Mouse (Mus musculus): ENCODE results near the gene Gdpgp1.

The Gdpgp1 gene

DNA sequence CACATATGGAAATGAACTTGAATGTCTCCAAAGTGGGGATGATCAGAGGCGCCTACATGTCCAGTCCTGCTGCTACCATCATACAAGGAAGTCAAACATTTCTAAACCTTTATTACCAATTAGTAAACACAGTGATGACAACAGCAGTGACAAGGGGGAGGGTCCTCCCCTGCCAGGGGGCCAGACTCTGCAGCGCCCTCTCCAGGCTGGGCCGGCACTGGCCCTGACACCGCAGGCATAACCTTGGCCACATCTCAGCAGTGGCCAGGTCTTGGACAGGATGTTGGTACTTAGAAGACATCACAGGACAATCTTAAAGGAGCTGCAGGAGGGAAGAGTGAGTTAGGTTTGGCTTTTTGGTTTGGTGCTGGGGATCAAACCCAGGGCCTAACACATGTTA lies 5.6 kb upstream of the Gdpgp1 start:
- DNase-seq = no peak

DNA sequence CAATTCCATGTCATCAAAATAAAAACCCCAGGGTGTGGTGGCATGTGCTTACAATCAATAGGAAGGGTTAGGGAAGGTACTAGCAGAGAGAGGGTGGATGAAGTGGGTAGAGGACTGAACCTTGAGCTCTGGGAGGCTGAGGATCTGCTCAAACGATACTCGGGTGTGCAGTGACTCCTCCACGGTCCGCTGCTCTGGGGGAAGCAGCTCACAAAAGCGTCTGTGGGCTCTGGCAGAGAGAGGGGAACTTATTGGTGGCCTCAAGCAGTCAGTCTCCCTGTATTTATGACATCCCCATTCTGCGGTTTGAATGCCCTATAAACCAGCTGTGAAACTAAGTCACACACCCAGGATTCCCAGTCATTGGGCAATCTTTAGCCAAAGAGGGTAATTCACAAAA lies 2.5 kb upstream of the Gdpgp1 start:
- no peak for DNase-seq

DNA sequence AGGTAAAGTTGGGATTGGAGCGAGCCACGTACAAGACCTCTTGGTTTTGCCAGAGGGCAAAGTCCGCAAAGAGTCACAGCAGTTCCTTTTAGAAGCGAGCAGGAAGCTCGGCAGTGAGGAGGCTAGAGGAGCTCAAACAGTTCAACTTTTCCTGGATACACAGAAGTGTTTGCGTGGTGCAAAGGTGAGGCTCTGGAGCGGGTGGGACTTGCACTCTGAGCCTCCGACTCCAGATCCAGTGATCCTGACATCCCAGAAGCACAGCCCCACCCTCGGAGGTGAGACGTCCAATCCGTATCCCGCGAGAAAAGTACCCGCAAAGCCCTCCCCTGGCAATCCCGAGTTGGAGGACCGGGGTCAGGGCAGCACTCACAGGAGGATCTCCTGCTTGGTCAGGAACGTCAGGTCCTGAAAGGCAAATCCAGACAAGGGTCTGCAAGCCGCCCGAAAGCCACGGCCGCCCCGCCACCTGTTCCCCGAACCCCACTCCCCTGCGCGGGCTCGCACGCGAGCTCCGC lies 635 bp upstream of the Gdpgp1 start:
- DNase-seq = no peak

DNA sequence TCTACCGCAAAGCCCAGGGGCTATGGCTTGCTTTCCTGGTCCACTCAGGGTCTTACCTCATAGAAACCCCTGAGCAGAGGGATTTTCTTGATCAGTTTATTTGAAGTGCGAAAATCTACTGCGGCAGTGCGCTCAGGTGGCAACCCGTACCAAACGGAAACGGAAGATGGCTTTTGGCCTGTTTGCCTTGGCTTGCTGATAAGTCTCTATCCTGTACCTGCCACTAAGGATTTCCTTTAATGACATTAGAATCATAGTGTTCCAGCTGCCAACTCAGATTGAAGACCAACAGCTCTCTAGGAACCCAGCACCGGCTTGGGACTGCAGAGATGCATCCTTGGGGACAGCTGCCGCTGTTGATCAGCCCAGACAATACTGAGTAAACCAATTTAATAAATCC lies 1.1 kb downstream of the Gdpgp1 start:
- peak; percentile 45 for DNase-seq

DNA sequence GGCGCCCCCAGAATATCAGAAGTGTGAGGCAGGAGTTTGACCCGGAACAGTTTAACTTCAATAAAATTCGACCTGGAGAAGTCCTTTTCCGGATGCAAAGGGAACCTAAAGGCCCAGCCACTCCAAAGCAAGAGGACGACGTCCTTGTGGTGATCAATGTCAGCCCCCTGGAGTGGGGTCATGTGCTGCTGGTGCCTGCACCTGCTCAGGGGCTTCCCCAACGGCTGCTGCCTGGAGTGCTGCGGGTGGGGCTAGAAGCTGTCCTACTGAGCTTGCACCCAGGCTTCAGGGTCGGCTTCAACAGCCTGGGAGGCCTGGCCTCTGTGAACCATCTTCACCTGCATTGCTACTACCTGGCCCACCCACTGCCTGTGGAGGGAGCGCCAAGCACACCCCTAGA lies 5.9 kb downstream of the Gdpgp1 start:
- no peak for DNase-seq

DNA sequence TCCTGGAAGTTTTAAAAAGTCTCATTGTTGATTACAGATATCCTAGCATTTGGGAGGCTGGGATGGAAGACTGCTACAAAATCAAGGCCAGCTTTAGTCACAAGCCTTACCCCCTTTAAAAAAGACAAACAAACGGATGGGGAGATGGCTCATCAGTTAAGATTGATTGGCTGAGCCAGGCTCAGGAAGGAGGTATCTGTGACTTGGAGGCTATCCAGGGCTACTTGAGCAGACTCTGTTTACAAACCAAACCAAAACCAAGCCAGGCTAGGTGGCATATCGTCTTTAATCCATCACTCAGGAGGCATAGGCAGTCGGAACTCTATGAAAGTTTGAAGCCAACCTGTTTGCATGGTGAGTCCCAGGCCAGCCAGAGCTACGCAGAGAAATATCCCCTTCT lies 9.0 kb downstream of the Gdpgp1 start:
- DNase-seq = no peak

DNA sequence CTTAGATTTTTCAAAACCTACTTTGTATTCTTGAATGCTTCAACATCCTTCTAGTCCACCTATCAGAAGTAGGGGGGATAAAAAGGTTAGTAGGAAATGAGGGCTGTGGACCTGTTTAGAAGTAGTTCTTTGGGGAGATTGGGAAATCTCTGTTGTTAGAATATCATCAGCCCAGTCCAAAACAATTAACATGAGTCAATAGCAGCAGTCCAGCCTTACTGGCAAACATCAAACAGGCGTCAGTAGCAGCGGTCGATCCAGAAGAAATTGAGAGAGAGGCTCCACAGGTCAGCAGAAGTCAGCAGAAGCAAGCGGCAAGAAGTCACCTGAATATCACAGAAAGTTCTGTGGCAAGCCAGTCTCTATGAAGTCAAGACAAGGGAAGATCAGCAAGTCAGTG lies 12.2 kb downstream of the Gdpgp1 start:
- no peak for DNase-seq

DNA sequence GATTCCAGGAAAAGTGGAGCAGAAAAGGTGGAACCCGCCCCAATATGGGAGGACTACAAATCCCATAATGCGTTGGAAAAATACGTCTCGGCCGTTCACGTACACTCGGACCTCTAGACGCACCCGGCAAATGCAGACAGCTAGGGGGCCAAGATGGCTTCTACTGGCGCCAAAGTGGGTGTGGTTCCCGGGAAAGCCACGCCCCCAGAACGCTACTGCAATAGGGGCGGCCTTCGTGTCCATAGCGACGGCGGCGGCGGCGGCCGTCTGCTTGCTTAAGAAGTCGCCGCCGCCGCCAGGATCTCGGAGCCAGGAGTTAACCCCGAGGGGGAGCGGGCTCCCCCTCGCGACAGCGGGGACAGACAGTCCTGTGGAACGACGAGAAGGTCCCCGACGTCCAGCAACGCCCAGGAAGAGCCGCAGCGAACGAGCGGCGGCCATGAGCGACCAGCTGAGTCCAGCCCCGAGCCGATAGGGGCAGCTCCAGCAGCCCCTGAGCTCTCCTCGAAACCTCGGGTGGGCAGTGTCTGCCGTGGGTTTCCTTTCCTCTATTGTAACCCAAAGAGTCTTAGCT lies 13.6 kb downstream of the Gdpgp1 start, which contains the start of gene Ttll13:
Gene Ttll13 (plus strand): TSS at position 229 of the 574 bp plus-strand sequence.
- DNase-seq = peak; percentile 99

DNA sequence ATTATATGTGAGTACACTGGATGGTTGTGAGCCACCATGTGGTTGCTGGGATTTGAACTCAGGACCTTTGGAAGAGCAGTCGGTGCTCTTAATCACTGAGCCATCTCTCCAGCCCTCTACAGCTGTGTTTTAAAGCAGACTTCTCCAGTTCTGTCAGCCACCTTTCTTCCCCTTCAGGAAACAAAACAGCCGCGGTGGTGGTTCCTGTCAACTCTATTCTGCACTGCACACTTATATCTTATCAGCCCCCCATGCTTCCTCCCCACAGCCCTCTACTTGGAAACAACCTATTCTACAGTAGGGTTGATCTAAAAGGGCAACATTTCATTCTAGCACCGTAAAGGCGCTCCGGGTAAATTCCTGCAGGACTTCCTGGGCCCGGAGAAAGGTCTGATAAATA lies 14.2 kb downstream of the Gdpgp1 start:
- no peak for DNase-seq

DNA sequence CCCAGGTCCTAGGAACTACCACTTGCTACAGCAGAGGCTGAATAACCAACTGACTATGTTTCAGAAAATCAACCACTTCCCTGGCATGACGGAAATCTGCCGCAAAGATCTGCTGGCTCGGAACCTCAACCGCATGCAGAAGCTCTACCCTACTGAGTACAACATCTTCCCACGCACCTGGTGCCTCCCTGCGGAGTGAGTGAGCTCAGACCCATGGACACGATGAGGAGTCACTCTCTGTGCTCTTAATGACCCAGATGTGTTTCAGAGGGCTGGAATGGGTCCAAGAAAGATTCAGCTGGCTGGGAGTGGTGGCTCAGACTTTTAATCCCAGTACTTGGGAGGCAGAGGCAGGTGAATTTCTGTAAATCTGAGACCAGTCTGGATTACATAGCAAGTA lies 19.8 kb downstream of the Gdpgp1 start:
- DNase-seq = no peak

DNA sequence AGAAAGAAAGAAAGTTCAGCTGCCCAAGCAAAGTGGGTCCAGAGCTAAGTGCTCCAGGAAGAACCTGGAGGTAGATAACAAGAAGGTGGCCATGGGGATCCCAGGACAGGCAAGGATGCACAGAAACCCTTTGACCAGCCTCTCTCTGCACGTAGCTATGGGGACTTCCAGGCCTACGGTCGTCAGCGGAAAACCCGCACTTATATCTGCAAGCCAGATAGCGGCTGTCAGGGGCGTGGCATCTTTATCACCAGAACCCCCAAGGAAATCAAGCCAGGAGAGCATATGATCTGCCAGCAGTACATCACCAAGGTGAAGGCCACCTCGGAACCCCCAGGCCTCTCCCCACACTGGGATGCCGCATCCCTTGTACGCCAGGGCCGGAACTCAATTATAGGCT lies 20.2 kb downstream of the Gdpgp1 start:
- DNase-seq = no peak

DNA sequence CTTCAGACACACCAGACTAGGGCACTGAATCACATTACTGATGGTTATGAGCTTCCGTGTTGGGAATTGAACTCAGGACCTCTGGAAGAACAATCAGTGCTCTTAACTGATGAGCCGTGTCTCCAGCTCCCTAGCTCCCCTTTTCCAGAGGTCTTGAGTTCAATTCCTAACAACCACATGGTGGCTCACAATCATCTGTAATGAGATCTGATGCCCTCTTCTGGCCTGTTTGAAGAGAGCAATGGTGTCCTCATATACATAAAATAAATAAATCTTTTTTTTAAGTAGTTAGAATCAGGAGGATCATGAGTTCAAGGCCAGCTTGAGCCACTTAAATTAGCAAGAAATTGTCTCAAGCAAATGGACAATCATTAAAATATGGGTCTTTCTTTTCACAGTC lies 23.3 kb downstream of the Gdpgp1 start:
- no peak for DNase-seq

DNA sequence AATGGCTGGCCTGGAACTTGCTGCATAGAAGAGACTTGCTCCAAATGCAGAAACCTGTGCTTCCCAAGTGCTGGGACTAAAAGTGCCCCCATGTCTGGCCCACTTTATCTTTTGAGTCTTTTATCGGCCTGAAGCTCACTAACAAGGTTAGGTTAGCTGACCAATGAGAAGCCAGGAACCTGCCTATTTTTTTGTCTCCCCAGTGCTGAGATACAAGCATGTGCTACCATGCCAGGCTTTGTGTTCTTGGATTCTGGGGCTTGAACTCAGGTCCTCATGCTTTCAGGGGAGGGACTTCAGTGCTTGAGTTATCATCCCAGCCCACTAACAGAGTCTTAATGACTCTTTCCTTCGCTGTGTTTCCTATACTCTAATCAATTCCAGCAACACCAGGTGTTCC lies 25.0 kb downstream of the Gdpgp1 start:
- DNase-seq = no peak

DNA sequence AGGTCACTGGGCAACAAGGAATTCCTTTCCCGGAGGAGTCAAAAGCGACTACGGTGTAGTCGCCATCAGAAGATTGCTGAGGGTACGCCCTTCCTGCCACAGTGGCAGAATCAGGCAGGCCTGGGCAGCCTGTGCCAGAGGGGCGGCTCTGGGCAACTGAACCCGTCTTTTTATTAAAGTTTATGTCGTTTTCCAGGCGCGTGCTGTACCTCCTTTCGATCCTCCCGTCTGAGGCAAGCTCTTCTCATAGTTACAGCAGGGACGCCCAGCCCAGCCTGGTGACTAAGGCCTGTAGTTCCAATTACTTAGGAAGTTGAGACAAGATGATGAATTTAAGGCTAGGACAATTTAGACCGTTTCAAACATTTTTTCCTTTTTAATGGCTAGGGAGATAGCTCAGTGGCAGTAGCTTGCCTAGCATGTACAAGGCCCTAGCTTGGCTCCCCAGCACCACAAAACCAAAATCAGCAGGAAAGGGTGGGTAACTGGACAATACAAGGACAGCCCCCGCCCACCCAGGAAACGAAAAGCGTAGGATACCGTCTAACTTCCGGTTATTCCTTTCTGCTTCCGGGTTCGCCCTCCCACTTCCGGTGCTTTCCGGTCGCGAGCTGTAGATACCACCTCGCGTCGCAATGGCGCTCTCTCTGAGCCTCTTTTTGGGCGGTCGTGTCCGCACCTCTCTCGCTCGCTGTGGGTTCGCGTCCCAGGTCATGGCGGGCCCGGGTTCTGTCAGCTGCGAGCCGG lies 28.1 kb downstream of the Gdpgp1 start, which contains the start of gene Ngrn:
Gene Ngrn (plus strand): TSS at position 591 of the 747 bp plus-strand sequence.
- DNase-seq = peak; percentile 94

DNA sequence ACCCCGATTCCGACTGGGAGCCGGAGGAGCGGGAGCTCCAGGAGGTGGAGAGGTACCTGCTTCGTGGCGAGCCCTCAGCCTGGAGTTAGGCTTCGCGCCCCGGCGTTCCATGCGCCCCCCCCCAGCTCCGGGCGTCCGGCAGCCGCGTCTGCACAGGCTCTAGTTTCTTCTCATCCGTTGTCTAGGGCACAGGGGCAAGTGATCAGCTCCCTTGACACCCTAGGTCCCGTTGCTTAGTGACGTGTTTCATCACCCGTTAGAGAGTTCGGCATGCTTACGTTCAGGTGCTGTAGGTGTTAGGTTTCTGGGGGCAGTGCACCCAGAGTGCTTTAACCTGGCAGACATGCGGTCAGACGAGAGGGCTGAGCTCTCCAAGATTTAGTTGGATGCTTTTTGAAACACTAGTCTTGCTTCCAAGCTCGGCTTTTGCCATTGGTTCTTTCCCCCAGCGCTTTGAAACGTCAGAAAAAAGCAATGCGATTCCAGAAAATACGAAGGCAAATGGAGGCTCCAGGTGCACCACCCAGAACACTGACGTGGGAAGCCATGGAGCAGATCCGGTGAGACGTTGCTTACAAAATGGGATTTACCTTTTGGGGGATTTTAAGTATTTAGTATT lies 28.8 kb downstream of the Gdpgp1 start:
- no peak for DNase-seq

DNA sequence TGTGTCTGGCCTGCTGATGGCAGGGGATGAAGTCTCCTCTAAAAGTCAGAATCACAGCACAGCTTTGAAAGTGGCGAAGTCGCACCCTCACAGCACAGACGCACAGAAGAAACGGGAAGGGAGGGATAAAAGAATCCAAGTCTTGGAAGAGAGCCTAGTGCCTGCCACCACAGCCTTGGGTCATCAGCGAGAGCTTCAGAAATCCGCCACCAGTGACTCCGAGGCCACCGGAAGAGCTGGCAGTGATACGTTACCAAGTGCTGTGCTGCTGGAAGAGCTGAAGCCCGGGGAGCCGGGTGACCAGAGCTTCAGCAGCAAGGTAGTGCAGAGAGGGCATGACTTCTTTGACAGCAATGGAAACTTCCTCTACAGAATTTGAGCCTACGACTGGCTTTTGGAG lies 31.9 kb downstream of the Gdpgp1 start:
- no peak for DNase-seq

DNA sequence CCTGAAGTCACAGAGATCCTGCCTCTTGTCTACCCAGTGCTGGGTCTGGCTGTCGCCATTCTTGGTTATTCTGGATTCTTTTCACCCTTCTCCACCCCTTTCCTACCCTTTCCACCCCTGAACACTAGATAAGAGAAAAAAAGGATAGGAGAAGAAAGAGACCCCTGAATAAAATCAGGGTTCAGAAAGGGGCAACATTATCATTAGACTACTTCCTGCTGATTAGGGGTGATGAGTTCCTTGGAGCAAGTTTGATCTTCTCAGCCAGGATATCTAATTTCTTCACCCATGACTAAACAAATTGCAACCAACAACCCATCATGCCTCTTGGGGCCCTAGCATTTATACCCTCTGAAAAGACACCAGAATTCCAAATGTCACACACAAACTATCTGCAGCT lies 35.1 kb downstream of the Gdpgp1 start:
- DNase-seq = no peak

DNA sequence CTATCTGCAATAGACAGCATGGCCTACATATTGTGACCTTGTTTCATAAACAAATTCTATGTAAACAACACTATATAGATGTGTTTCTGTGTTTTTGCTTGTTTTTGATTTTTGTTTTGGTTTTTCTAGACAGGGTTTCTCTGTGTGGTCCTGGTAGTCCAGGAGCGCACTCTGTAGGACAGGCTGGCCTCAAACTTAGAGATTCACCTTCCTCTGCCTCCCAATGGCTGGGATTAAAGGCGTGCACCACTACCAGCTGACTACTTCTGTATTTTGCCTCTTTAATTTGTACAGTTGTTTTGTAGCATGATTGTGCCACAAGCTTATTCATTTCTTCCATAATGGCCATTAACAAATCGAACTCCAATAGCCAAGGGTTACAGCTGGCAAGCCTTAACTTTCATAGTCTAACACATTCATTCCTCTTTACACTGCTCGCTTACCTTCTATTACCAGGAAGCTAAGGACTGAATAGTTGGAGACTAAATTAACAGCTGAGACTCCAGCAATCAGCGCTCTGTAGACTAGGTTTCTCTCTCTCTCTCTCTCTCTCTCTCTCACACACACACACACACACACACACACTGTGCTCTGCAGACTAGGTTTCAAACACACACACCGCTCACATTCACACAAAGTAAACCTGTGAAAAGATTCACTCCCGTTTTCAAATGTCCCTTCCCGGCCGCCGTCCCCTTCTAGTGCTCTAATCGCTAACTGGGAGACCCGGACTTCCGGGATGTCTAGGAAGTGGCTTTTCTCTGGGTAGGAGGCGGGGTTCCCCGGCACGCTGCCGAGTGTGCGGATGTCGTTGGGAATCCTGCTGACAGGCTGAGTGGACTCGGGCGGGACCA lies 36.5 kb downstream of the Gdpgp1 start, which contains the start of gene Vps33b:
Gene Vps33b (plus strand): TSS at position 753 of the 854 bp plus-strand sequence.
- peak; percentile 98 for DNase-seq

DNA sequence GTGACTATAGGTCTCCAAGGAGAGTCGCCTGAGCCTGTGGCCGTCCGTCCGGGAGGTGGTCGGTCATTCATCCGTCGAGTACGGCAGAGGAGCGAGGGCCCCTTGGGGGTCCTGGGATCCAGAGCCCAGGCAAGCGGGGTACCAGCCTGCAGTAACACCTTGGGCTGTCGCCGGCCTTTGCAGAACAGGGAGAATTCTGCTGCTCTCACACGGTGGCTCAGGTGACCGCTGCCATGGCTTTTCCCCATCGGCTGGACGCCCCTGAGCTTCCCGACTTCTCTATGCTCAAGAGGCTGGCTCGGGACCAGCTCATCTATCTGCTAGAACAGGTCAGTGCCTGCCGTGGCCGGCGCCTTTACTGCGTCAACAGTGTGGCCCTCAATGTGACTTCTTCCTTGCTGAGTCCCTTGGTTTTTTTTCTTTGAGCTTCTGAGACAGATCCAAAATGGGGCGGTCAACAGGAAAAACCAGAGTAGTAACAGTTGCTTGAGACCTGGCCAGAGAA lies 37.1 kb downstream of the Gdpgp1 start:
- no peak for DNase-seq

DNA sequence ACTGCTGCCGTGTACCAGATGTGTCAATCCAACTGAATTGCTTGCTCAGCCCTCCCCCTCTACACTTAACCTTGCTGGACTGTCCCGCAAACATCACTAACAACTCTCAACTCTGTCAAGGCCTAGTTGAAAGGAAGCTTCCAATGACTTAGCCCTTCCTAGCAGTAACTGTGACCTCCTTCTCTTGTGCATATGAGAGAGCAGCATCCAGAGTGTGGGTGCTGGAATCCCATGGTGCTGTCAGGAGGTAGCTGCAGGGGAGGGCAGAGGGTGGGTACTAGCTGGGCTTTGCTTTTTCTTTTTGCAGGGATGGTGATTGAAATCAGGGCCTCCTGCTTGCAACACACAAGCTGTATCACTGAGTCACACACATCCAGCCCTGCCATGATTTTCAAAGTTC lies 40.8 kb downstream of the Gdpgp1 start:
- no peak for DNase-seq

DNA sequence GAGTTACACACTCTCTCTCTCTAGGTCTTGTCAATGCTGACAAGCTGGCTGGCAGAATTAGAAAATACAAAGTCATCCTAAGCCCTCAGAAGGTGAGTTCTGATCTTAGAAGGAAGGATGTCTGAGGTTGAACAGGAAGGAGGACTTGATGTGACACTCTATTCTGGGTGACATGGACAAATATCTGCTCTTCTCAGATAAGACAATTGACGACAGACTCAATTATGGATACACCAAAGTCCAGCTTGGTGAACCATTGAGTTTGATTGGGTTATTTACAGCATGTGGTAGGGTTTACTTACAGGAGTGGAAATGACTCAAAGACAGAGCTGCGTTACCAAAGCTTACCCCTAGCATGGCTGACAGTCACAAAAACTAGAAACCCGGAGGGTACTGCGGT lies 43.7 kb downstream of the Gdpgp1 start:
- no peak for DNase-seq

DNA sequence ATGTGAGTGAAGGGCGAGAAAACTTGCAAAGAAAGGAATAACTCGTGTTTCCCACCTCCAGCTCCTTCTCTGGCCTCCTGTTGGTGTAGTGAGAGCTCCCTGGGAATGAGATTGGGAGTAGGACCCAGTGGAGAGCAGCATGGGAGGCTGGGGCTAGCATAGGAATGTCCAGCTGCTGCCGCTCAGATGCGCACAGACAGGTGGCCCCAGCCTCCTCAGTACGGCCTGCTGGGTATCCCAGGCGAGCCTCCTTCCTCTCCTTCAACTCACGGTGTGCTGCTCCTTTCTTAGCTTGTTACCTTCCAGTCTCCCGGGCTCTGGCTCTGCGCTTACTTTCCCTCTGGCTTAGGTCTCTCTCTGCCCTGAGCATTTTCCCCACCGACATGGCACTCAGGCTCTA lies 47.4 kb downstream of the Gdpgp1 start:
- DNase-seq = no peak

DNA sequence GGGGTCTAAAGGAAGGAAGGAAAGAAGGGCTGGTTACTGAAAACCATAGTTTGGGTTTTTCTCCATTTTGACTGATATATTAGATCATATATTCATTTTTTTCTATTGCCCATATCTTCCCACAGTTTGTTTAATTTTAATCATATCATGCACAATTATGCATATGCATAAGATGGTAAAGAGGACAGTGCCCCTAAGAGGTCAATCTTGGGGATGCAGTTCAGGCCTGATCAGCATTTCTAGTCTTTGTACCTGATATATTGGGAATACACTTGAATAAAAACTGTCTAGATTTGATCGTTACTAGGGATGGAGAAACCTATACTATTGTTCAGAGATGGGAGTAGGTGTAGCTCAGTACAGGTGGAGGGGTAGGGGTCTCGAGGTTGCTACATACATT lies 48.3 kb downstream of the Gdpgp1 start:
- DNase-seq = no peak

Measured in retina, postnatal 1 day (tissue).